Mouse (Mus musculus) intestine, embryonic 16.5 days (tissue): ENCODE measurements around the gene Crygb. TPM values are rescaled to one million over a fixed set of nuclear protein-coding genes. Genes with fewer than 3 reads are reported as not detected.

Experiments
- ATAC-seq: fragments of 200-750 bp; cut with Nextera tagmentation; 2 replicates; pipeline ENCODE4 v1.8.0; 2017; ENCODE audit warnings: moderate TSS enrichment, moderate library complexity
- H3K27ac ChIP-seq: fragments of 300-500 bp; sonication (generic); 2 replicates; pipeline ENCODE4 v1.5.1; 2014; ENCODE audit warnings: mild to moderate bottlenecking, low read length
- H3K27me3 ChIP-seq: fragments of 300-500 bp; sonication (generic); replicated peaks from 2 replicates; pipeline ENCODE4 v1.6.1; 2014; ENCODE audit warnings: low read length, control low read depth, mixed read lengths; ENCODE audit not compliant: control insufficient read depth, insufficient read depth
- H3K36me3 ChIP-seq: fragments of 300-500 bp; sonication (generic); 2 replicates; pipeline ENCODE4 v1.6.1; 2014; ENCODE audit warnings: low read length, control low read depth; ENCODE audit not compliant: control insufficient read depth, insufficient read depth
- H3K4me1 ChIP-seq: fragments of 300-500 bp; sonication (generic); 2 replicates; pipeline ENCODE4 v1.6.1; 2014; ENCODE audit warnings: low read length, control low read depth, mixed read lengths; ENCODE audit not compliant: control insufficient read depth, insufficient read depth
- H3K4me2 ChIP-seq: fragments of 300-500 bp; sonication (generic); 2 replicates; pipeline ENCODE4 v1.6.1; 2014; ENCODE audit warnings: low read depth, low read length, control low read depth
- H3K4me3 ChIP-seq: fragments of 300-500 bp; sonication (generic); 2 replicates; pipeline ENCODE4 v1.5.1; 2014; ENCODE audit warnings: mild to moderate bottlenecking, low read length
- H3K9ac ChIP-seq: fragments of 300-500 bp; sonication (generic); 2 replicates; pipeline ENCODE4 v1.6.1; 2014; ENCODE audit warnings: low read depth, low read length
- H3K9me3 ChIP-seq: fragments of 300-500 bp; sonication (generic); 2 replicates; pipeline ENCODE4 v1.6.1; 2016; ENCODE audit warnings: low read length, control low read depth; ENCODE audit not compliant: control insufficient read depth
- WGBS: fragments of 180-500 bp; shearing (Covaris S2); extraction: QIAGEN DNeasy Blood & Tissue Kit; methylation state at CpG from one replicate; pipeline ENCODE4 v1.1.7; 2014; 5-methylcytosine and 5-hydroxymethylcytosine counted together
- polyA plus RNA-seq: library from polyadenylated mRNA; unstranded; fragments of >200 nt; fragmentation: Nextera tagmentation; extraction: Ambion mirVana; gene quantifications from 2 replicates; pipeline ENCODE4 v1.2.1, GENCODE M21; 2015

Crygb gene
- polyA plus RNA-seq, result not detected in 2 replicates

DNA sequence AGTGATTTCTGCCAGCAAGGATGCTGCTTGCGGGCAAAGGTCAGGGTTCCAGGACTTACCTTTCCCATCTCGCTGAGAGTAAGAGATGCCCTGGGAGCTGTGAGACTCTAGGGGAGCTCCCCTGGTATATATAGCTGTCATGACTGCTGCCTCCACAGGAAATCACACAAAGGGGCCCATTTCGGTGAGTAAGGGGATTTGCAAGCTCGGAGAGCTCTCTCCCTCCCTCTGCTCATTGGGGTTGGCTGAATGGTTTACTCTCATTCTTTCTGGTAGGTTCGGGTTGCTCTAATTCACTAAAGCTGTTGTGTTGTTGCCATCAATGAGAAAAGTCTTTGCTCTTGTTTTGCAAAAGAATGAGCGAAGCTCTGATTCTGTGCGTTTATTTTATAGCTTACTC, at the start of gene Crygb:
Gene Crygb, minus strand, starts transcription at position 101 of the 400 bp plus-strand sequence.
- Histone ChIP-seq H3K4me1 (no peaks in the 10 kb centered on the region), H3K36me3 (no peaks in the 10 kb centered on the region), H3K27ac (no peak within 1 kb of the TSS), H3K4me3 (no peak within 1 kb of the TSS), H3K27me3 (no peaks in the 10 kb centered on the region), H3K9ac (no peak within 1 kb of the TSS), H3K4me2 (no peak within 1 kb of the TSS), H3K9me3 (no peaks in the 10 kb centered on the region)
- 42% methylated on average over 7 of the region's 7 CpGs for WGBS
- ATAC-seq, result no peak

DNA sequence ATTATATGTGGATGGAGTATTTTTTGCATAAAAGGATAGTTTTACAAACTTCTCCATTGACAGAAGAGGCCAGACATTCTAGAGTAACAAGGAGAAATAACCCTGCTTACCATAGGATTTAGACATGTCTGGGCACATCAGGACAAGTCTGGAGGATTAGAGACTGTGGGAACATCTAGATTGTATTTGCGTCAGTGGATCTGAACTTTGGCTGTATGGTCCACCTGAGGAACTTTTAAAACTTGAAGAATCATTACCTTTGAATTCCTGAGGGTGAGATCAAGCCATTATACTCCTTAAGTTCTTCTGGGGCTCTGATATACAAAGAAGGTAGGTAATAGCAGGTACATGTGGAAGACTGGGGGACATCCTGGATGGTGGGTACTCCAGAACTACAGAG, 49.6 kb upstream of the Crygb start:
- 95% methylated on average over 1 of the region's 1 CpGs for WGBS
- Histone ChIP-seq H3K27me3 (no peaks in the 10 kb centered on the region), H3K9ac (no peak overlapping the region), H3K4me2 (no peak overlapping the region), H3K9me3 (no peaks in the 10 kb centered on the region), H3K4me1 (no peaks in the 10 kb centered on the region), H3K4me3 (no peak overlapping the region), H3K27ac (no peak overlapping the region), H3K36me3 (no peaks in the 10 kb centered on the region)
- no peak for ATAC-seq

DNA sequence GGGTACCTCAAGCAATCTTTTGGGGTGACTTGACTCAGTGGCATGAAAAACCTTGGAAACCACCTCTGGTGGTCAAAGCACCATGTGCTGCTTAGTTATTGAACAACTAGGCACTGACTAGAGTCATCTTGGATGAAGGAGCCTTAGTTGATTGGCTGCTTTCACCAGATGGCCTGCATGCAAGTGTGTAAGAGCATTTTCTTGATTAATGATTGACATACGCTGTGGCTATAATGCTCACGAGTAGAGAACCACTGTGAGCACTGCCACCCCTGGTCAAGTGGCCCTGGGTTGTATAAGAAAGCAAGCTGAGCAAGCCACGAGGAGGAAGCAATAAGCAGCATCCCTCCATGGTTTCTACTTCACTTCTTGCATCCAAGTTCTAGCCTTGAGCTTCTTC, 48.1 kb upstream of the Crygb start:
- Histone ChIP-seq H3K27ac (0 out of 2 replicates have a peak overlapping the region, but pooled peaks have one; percentile 11), H3K27me3 (no peaks in the 10 kb centered on the region), H3K4me1 (no peaks in the 10 kb centered on the region), H3K9ac (no peak overlapping the region), H3K36me3 (no peaks in the 10 kb centered on the region), H3K9me3 (no peaks in the 10 kb centered on the region), H3K4me2 (no peak overlapping the region), H3K4me3 (no peak overlapping the region)
- WGBS, result 65% methylated on average over 3 of the region's 3 CpGs
- peak; percentile 92 for ATAC-seq

DNA sequence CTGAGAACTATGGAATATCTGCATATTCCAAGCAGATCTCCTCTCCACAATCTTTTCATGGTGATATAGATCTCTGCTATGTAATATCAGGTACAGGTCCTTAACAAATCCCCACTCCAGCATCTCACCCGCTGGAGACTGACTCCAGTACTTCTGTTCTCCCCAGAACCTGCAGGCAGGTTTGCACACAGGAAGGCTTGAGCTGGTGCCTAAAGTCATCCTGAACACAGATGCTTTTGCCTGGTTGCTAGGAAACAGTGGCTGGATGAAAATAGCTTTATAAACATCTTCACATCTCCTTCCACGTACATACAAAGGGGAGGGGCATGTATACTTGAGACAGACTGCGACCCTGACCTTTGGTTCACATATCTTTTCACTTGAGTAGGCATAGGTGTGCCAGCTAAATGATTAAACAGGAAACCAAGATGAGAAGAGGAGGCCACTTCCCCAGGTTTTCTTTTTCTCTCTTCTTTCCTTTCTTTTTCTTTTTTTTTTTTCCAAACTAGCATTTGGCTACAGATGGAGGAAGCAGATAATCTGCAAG, 47.6 kb upstream of the Crygb start:
- ATAC-seq, result peak; percentile 90
- Histone ChIP-seq H3K36me3 (no peaks in the 10 kb centered on the region), H3K9me3 (no peaks in the 10 kb centered on the region), H3K9ac (no peak overlapping the region), H3K27me3 (no peaks in the 10 kb centered on the region), H3K4me2 (no peak overlapping the region), H3K4me3 (no peak overlapping the region), H3K27ac (0 out of 2 replicates have a peak overlapping the region, but pooled peaks have one; percentile 11), H3K4me1 (no peaks in the 10 kb centered on the region)
- 50% methylated on average over 3 of the region's 3 CpGs for WGBS

DNA sequence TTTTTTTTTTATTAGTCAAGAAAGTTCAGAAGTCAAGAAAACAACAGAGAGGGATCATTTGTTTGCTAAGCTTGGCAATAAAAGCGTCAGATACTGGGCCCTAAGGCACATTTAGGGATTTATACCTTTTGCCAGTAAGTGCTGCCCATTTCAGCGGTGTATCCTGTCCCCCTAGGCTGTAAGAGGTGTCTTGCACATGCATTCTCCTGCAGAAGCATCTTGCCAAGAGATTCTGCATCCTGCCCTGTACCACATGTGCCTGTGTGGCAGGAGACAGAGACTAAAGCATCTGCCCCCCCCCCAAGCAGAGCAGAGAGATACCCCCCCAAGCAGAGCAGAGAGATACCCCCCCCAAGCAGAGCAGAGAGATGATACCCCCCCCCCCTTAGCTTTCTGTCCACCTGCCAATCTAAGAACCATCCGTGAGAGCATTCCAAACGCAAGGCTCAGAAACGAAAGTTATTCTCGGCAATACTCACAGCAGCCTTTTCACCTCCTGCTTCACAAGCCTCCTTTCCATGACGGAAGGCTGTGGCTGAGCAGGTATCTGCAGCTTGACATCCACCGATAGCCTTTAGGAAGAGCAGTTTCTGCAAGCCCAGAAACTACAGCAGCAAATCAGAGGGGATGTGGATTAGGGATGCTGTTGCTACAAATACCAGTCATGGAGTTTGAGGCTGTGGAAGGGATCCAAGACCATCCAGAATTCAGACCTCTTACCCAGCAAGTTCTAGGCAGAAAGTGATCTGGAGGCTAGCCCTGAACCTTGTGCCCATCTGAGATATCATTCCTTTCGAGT, 40.7 kb upstream of the Crygb start, which contains the start of gene D630023F18Rik:
Gene D630023F18Rik, minus strand, starts transcription at position 641 of the 799 bp plus-strand sequence.
- Histone ChIP-seq H3K27me3 (no peaks in the 10 kb centered on the region), H3K4me2 (peak within 1 kb of the TSS; percentile 48; the same call in 1 of the 2 replicates), H3K36me3 (no peaks in the 10 kb centered on the region), H3K9me3 (no peaks in the 10 kb centered on the region), H3K27ac (no peak within 1 kb of the TSS), H3K4me1 (0 out of 2 replicates have a peak, but pooled peaks cover 3% of the 10 kb centered on the region), H3K4me3 (peak within 1 kb of the TSS; percentile 30; the same call in 1 of the 2 replicates), H3K9ac (0 out of 2 replicates have a peak within 1 kb of the TSS, but pooled peaks have one; percentile 33)
- WGBS, result 20% methylated on average over 9 of the region's 9 CpGs
- no peak for ATAC-seq

DNA sequence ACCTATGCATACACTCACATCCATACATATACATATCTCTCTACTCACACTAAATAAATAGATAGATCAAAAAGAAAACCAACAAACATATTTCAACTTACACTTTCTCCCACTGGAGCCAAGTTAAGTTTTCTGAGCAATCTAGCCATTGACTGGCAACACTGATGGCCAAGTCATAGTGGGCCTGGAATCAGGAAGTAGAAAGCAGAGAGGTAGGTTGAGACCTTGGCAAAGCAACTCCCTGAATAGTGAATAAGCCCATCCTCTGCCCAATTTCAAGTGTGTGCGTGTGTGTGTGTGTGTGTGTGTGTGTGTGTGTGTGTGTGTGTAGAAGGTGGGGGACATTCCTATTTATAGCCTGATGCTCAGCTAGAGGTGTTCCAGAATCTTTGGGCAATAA, 37.4 kb upstream of the Crygb start, which contains the start of gene Gm28845:
Gene Gm28845, minus strand, starts transcription at position 121 of the 400 bp plus-strand sequence.
- Histone ChIP-seq H3K9me3 (no peaks in the 10 kb centered on the region), H3K9ac (no peak within 1 kb of the TSS), H3K27ac (peak within 1 kb of the TSS; percentile 83), H3K27me3 (no peaks in the 10 kb centered on the region), H3K4me2 (no peak within 1 kb of the TSS), H3K4me1 (0 out of 2 replicates have a peak, but pooled peaks cover 3% of the 10 kb centered on the region), H3K36me3 (no peaks in the 10 kb centered on the region), H3K4me3 (no peak within 1 kb of the TSS)
- 89% methylated on average over 1 of the region's 1 CpGs for WGBS
- ATAC-seq, result no peak

DNA sequence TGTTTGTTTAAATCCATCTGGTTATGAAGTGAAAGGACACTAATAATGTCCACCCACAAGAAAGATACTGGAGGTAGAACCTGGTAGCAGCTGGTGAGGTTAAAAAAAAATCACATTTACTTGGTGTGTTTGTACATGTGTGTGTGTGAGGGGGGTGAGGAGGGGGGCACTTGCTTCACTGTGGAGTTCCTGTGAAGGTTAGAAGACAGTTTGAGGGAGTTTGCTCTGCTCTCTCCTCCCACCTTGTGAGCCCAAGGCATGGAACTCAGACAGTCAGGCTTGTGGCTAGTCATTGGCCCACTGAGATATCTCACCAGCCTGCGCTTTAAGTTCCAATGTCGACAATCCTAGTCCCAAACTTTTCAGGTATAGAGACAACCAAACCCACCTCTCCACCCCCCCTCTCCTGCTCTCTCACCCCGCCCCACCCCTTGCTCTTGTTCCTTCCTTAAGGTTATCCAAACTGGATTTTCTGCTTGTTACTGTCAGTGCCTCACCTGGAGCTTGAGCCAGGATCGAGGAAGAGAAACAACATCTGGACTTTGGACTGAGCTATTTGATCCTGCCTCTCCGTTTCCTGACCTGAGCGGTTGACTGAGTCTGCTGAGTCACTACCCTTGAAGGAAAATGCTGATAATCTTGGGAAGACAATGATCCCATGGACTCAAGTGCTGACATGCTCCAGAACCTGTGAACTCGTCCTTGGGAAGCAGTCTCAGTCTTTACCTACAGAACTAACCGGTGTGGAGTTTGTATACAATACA, 36.2 kb upstream of the Crygb start:
- peak; percentile 97 for ATAC-seq
- H3K36me3 ChIP-seq, result no peaks in the 10 kb centered on the region
- H3K4me2 ChIP-seq, result no peak overlapping the region
- peak overlapping the region; percentile 83 for H3K27ac ChIP-seq
- H3K9ac ChIP-seq, result no peak overlapping the region
- no peaks in the 10 kb centered on the region for H3K9me3 ChIP-seq
- no peak overlapping the region for H3K4me3 ChIP-seq
- H3K4me1 ChIP-seq, result 0 out of 2 replicates have a peak, but pooled peaks cover 3% of the 10 kb centered on the region
- 42% methylated on average over 8 of the region's 8 CpGs for WGBS
- no peaks in the 10 kb centered on the region for H3K27me3 ChIP-seq

DNA sequence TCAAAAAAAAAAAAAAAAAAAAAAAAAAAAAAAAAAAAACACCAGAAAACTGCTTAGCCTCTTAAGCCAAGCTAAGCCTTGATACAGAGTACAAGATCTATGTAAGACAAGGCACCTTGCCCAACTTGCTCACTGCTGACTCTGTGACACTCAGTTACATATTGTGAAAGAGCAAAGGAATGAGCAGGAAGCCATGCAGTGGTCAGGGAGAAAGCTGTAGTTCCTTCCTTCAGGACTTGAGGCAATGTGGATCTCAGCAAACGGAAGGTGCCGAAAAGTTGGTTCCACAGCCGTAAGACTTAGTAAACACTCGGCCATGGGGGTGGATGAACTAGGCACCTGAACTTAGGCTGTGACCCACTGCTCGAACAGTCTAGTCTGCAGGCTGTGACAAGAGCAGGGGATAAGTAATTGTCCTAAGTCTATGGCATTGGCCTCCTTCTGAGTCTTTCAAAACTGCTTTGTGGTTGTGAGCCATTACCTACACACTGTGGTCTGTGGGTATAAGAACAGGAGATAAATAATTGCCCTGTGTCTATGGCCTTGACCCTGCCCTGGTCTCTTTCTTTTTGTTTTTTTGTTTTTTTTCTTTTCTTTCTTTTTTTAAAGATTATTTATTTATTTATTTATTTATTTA, 31.6 kb upstream of the Crygb start:
- 0 out of 2 replicates have a peak, but pooled peaks have one; percentile 34 for ATAC-seq
- Histone ChIP-seq H3K36me3 (no peaks in the 10 kb centered on the region), H3K4me2 (no peak overlapping the region), H3K27me3 (no peaks in the 10 kb centered on the region), H3K4me3 (no peak overlapping the region), H3K27ac (no peak overlapping the region; the same call in 1 of the 2 replicates), H3K4me1 (0 out of 2 replicates have a peak, but pooled peaks cover 3% of the 10 kb centered on the region), H3K9ac (no peak overlapping the region), H3K9me3 (no peaks in the 10 kb centered on the region)
- WGBS, result 85% methylated on average over 5 of the region's 5 CpGs
